Mouse (Mus musculus) C2C12 (cell line): ENCODE measurements around the gene Gprasp1.
"Not testable (repeated sequence)": the region's sequence is repeated elsewhere in the genome, so short reads cannot be mapped to it uniquely, and the experiment has no call there.

Experiments used
- CEBPB ChIP-seq: IDR thresholded peaks from one replicate; pipeline ENCODE4 v1.6.1; 2011; ENCODE audit warnings: low read depth, mild to moderate bottlenecking, control low read depth, moderate library complexity
- CTCF ChIP-seq: IDR thresholded peaks from one replicate; pipeline ENCODE4 v1.5.1; 2011; ENCODE audit not compliant: control insufficient read depth, insufficient read depth, insufficient read length
- MAX ChIP-seq: IDR thresholded peaks from one replicate; pipeline ENCODE4 v1.6.1; 2011; ENCODE audit warnings: mild to moderate bottlenecking, control low read depth
- MYOG ChIP-seq: IDR thresholded peaks from one replicate; pipeline ENCODE4 v1.6.1; 2011; ENCODE audit not compliant: control insufficient read depth, insufficient read length; ENCODE audit errors: extremely low read depth
- USF1 ChIP-seq: IDR thresholded peaks from one replicate; pipeline ENCODE4 v1.6.1; 2011; ENCODE audit warnings: low read depth, mild to moderate bottlenecking, control low read depth, moderate library complexity

GRCm38 (mm10) chrX:135795591-135796304 lies 53.2 kb downstream of the Gprasp1 start:
- not testable (repeated sequence) for TF ChIP-seq CTCF, USF1, MAX, MYOG, CEBPB
